Mouse (Mus musculus) liver, adult 2 months (tissue): ENCODE measurements at regions not wholly inside any gene's neighbourhood (a gene's known extent, or its start where the extent isn't known, plus 50 kb on each side); places are given as distances from the start of the nearest gene placed in this dataset.

Experiments used
- CTCF ChIP-seq: fragments of 200-500 bp; IDR thresholded peaks from 2 replicates; pipeline ENCODE4 v1.5.1; 2011; ENCODE audit warnings: low read depth, low read length, control low read depth
- POLR2A ChIP-seq: fragments of 200-500 bp; IDR thresholded peaks from 2 replicates; pipeline ENCODE4 v1.6.1; 2011; ENCODE audit warnings: low read length, control low read depth; ENCODE audit not compliant: insufficient read depth; ENCODE audit errors: extremely low read depth

DNA sequence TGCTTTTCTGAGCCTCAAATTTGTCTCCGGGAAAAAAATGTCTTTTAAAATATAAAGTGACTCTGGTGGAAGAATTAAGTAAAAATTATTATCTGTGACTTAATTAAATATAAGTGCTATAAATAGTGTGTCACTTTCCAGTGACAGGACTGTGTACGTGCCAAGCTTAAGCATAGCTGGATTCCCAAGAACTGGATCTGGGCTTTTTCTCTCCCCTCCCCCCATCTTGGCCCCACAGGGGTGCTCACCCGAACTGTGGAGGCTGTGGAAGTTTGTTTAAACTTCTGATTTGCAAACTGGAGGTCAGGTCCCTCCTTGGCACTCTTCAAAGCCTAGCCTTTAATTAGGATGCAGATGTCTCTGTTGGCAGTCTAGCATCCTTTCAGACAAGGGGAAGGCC, 97.1 kb upstream of the Ado start:
- no peak for TF ChIP-seq CTCF
- no peak for TF ChIP-seq POLR2A
